22 mouse cellular contexts compared by ENCODE assay signal in genomic region chr7:16808647-16809046, GRCm38 (mm10). TPM values are rescaled to one million over a fixed set of nuclear protein-coding genes. Genes with fewer than 3 reads are reported as not detected.
A peak's percentile ranks its signal among the peaks of the same experiment; 100 is the strongest.
DNase-seq lines count a peak whose midpoint lies in the region; ATAC-seq and TF ChIP-seq lines count a peak whose summit lies in the region.
"Had no signal": no experiment of that assay in that cellular context is flagged by ENCODE, and none has a peak within 500 bp of the region (broad histone marks: within the 10 kb centered on the region; RNA-seq: fewer than 3 reads in every experiment).

No protein-coding gene starts in this region.

- DNase-seq in heart, adult 9 months (ENCODE audit: low spot score in 2 of 2) = peak; percentile 36 to 41
- no peak for DNase-seq in heart, postnatal 25 days (ENCODE audit: low spot score)
- peak; percentile 55 for DNase-seq in kidney, postnatal 10 days
- no peak for DNase-seq in kidney, postnatal 36 days
- DNase-seq in midbrain, embryonic 11.5 days (ENCODE audit: low spot score, missing footprints) = peak; percentile 44
- DNase-seq in stomach, postnatal 0 days (ENCODE audit: low spot score) = peak; percentile 45
- DNase-seq in midbrain, embryonic 14.5 days = no peak
- DNase-seq: adrenal gland, adult 2 months; adrenal gland, postnatal 14 days; cerebellum, adult 11 months; cerebellum, adult 8-10 months; gastrocnemius, postnatal 10 days; gastrocnemius, postnatal 36 days had no signal

- no peak overlapping the region for H3K4me3 ChIP-seq in midbrain, embryonic 11.5 days (ENCODE audit: low read depth, low read length)
- H3K4me3 ChIP-seq in midbrain, embryonic 13.5 days (replicated peaks) = no peak overlapping the region
- no peak overlapping the region for H3K4me3 ChIP-seq in stomach, postnatal 0 days (ENCODE audit: low read depth, low read length)
- H3K4me3 ChIP-seq in midbrain, embryonic 14.5 days (replicated peaks; ENCODE audit: low read depth, low read length) = no peak overlapping the region
- H3K4me3 ChIP-seq: forebrain, embryonic 10.5 days; forebrain, embryonic 13.5 days; heart, embryonic 12.5 days; heart, embryonic 15.5 days; hindbrain, embryonic 12.5 days; hindbrain, embryonic 15.5 days had no signal

- no peak overlapping the region for H3K4me2 ChIP-seq in midbrain, embryonic 11.5 days
- H3K4me2 ChIP-seq in midbrain, embryonic 13.5 days (replicated peaks) = no peak overlapping the region
- H3K4me2 ChIP-seq in stomach, postnatal 0 days (replicated peaks; ENCODE audit: low read depth) = no peak overlapping the region
- no peak overlapping the region for H3K4me2 ChIP-seq in midbrain, embryonic 14.5 days (ENCODE audit: low read length)
- H3K4me2 ChIP-seq: forebrain, embryonic 13.5 days; heart, embryonic 12.5 days; heart, embryonic 15.5 days; hindbrain, embryonic 12.5 days; hindbrain, embryonic 15.5 days had no signal

- TF ChIP-seq EP300 in stomach, postnatal 0 days (optimal IDR thresholded peaks at IDR 0.05) = no peak

- H3K9me3 ChIP-seq in midbrain, embryonic 11.5 days (ENCODE audit: control insufficient read depth, low read length) = no peaks in the 10 kb centered on the region
- H3K9me3 ChIP-seq in midbrain, embryonic 13.5 days = no peaks in the 10 kb centered on the region
- no peaks in the 10 kb centered on the region for H3K9me3 ChIP-seq in stomach, postnatal 0 days (ENCODE audit: control insufficient read depth, low read length)
- no peaks in the 10 kb centered on the region for H3K9me3 ChIP-seq in midbrain, embryonic 14.5 days (ENCODE audit: control insufficient read depth, low read length)
- H3K9me3 ChIP-seq: forebrain, embryonic 10.5 days; forebrain, embryonic 13.5 days; heart, embryonic 12.5 days; heart, embryonic 15.5 days; hindbrain, embryonic 12.5 days; hindbrain, embryonic 15.5 days had no signal

- H3K4me1 ChIP-seq in midbrain, embryonic 11.5 days (ENCODE audit: control insufficient read depth, insufficient read depth, low read length) = peaks cover 12% of the 10 kb centered on the region
- peaks cover 39% of the 10 kb centered on the region for H3K4me1 ChIP-seq in midbrain, embryonic 13.5 days (replicated peaks)
- H3K4me1 ChIP-seq in stomach, postnatal 0 days (replicated peaks; ENCODE audit: control insufficient read depth, insufficient read depth) = no peaks in the 10 kb centered on the region
- peaks cover 15% of the 10 kb centered on the region for H3K4me1 ChIP-seq in midbrain, embryonic 14.5 days (ENCODE audit: control insufficient read depth, insufficient read depth, low read length)

- WGBS in midbrain, embryonic 11.5 days = 90% methylated on average over 9 of the region's 9 CpGs
- 87% methylated on average over 9 of the region's 9 CpGs for WGBS in midbrain, embryonic 13.5 days
- 51% methylated on average over 9 of the region's 9 CpGs for WGBS in stomach, postnatal 0 days
- 91% methylated on average over 9 of the region's 9 CpGs for WGBS in midbrain, embryonic 14.5 days

- H3K27me3 ChIP-seq in midbrain, embryonic 11.5 days (ENCODE audit: control insufficient read depth, insufficient read depth, low read length) = peaks cover 29% of the 10 kb centered on the region
- H3K27me3 ChIP-seq in midbrain, embryonic 13.5 days = peaks cover 35% of the 10 kb centered on the region
- H3K27me3 ChIP-seq in stomach, postnatal 0 days (ENCODE audit: control insufficient read depth, insufficient read depth, low read length) = no peaks in the 10 kb centered on the region
- H3K27me3 ChIP-seq in midbrain, embryonic 14.5 days (ENCODE audit: control insufficient read depth, insufficient read depth, low read length) = peaks cover 7% of the 10 kb centered on the region; the same call in 1 of the 2 replicates
- H3K27me3 ChIP-seq: hindbrain, embryonic 15.5 days had no signal

- H3K36me3 ChIP-seq in midbrain, embryonic 11.5 days (ENCODE audit: control insufficient read depth, insufficient read depth, low read length) = peaks cover 3% of the 10 kb centered on the region; the same call in 1 of the 2 replicates
- peaks cover 25% of the 10 kb centered on the region for H3K36me3 ChIP-seq in midbrain, embryonic 13.5 days
- peaks cover 8% of the 10 kb centered on the region; the same call in 1 of the 2 replicates for H3K36me3 ChIP-seq in stomach, postnatal 0 days (ENCODE audit: control insufficient read depth, insufficient read depth, low read length)
- peaks cover 22% of the 10 kb centered on the region; the same call in 1 of the 2 replicates for H3K36me3 ChIP-seq in midbrain, embryonic 14.5 days (ENCODE audit: control insufficient read depth, insufficient read depth, low read length)
- H3K36me3 ChIP-seq: hindbrain, embryonic 15.5 days had no signal

- H3K27ac ChIP-seq in midbrain, embryonic 11.5 days (ENCODE audit: low read depth, low read length) = no peak overlapping the region
- H3K27ac ChIP-seq in midbrain, embryonic 13.5 days = no peak overlapping the region
- no peak overlapping the region for H3K27ac ChIP-seq in stomach, postnatal 0 days (replicated peaks)
- no peak overlapping the region for H3K27ac ChIP-seq in midbrain, embryonic 14.5 days (replicated peaks; ENCODE audit: low read depth, low read length)
- H3K27ac ChIP-seq: forebrain, embryonic 10.5 days; forebrain, embryonic 13.5 days; heart, embryonic 15.5 days; hindbrain, embryonic 12.5 days; hindbrain, embryonic 15.5 days had no signal

- intact Hi-C loops in heart, postnatal 25 days (cut with DNase I) = loop anchor here (2.0 to 5.0 kb wide), 2 partner anchors 62 to 181 kb away; no protein-coding TSS in a partner anchor

- H3K9ac ChIP-seq in midbrain, embryonic 11.5 days (ENCODE audit: low read length) = no peak overlapping the region
- no peak overlapping the region for H3K9ac ChIP-seq in midbrain, embryonic 13.5 days (replicated peaks)
- H3K9ac ChIP-seq in stomach, postnatal 0 days (ENCODE audit: low read length) = no peak overlapping the region
- no peak overlapping the region for H3K9ac ChIP-seq in midbrain, embryonic 14.5 days (replicated peaks; ENCODE audit: low read length)
- H3K9ac ChIP-seq: forebrain, embryonic 13.5 days; heart, embryonic 12.5 days; heart, embryonic 15.5 days; hindbrain, embryonic 12.5 days; hindbrain, embryonic 15.5 days had no signal

- ATAC-seq in midbrain, embryonic 11.5 days (ENCODE audit: low FRiP score) = no peak
- no peak for ATAC-seq in midbrain, embryonic 13.5 days
- ATAC-seq in stomach, postnatal 0 days (ENCODE audit: low FRiP score, low TSS enrichment) = peak; percentile 53
- no peak for ATAC-seq in midbrain, embryonic 14.5 days (ENCODE audit: low FRiP score, low TSS enrichment)
- ATAC-seq: CD4-positive, CD25-positive, alpha-beta regulatory T cell, adult 4 months; forebrain, embryonic 13.5 days; forebrain, embryonic 16.5 days had no signal

- TF ChIP-seq CTCF in stomach, postnatal 0 days (IDR thresholded peaks at IDR 0.05; ENCODE audit: low read depth) = no peak

RNA-seq across cellular contexts. Expression of gene Strn4, which starts 7.0 kb away (rescaled TPM):
- 10 to 100 TPM; 54.8 to 65.5 TPM for total RNA-seq in heart, postnatal 25 days (2021)
- polyA plus RNA-seq in midbrain, embryonic 11.5 days (2014; fragmentation: Nextera tagmentation; extraction: Ambion mirVana) = 111 and 115 TPM in 2 replicates
- polyA plus RNA-seq in midbrain, embryonic 13.5 days (2015; fragmentation: Nextera tagmentation; extraction: Ambion mirVana) = 184 and 186 TPM in 2 replicates
- 45.1 and 45.2 TPM in 2 replicates for polyA plus RNA-seq in stomach, postnatal 0 days (2015; fragmentation: Nextera tagmentation; extraction: Ambion mirVana)
- polyA plus RNA-seq in midbrain, embryonic 14.5 days (2014; fragmentation: Nextera tagmentation; extraction: Ambion mirVana) = 213 and 219 TPM in 2 replicates

RNA-seq across cellular contexts. Expression of gene Fkrp, which starts 7.9 kb away (rescaled TPM):
- 10 to 100 TPM; 46.2 to 48.0 TPM for total RNA-seq in heart, postnatal 25 days (2021)
- polyA plus RNA-seq in midbrain, embryonic 11.5 days (2014; fragmentation: Nextera tagmentation; extraction: Ambion mirVana) = 24.3 and 25.9 TPM in 2 replicates
- 43.9 and 46.1 TPM in 2 replicates for polyA plus RNA-seq in midbrain, embryonic 13.5 days (2015; fragmentation: Nextera tagmentation; extraction: Ambion mirVana)
- polyA plus RNA-seq in stomach, postnatal 0 days (2015; fragmentation: Nextera tagmentation; extraction: Ambion mirVana) = 14.2 and 14.5 TPM in 2 replicates
- polyA plus RNA-seq in midbrain, embryonic 14.5 days (2014; fragmentation: Nextera tagmentation; extraction: Ambion mirVana) = 38.5 and 48.7 TPM in 2 replicates

RNA-seq across cellular contexts. Expression of gene Slc1a5, which starts 27.5 kb away (rescaled TPM):
- total RNA-seq in heart, postnatal 25 days (2021) = 10 to 100 TPM; 18.5 to 22.8 TPM
- 20.7 and 23.2 TPM in 2 replicates for polyA plus RNA-seq in midbrain, embryonic 11.5 days (2014; fragmentation: Nextera tagmentation; extraction: Ambion mirVana)
- 13.8 and 14.9 TPM in 2 replicates for polyA plus RNA-seq in midbrain, embryonic 13.5 days (2015; fragmentation: Nextera tagmentation; extraction: Ambion mirVana)
- 48.6 and 53.5 TPM in 2 replicates for polyA plus RNA-seq in stomach, postnatal 0 days (2015; fragmentation: Nextera tagmentation; extraction: Ambion mirVana)
- 5.9 and 10.8 TPM in 2 replicates for polyA plus RNA-seq in midbrain, embryonic 14.5 days (2014; fragmentation: Nextera tagmentation; extraction: Ambion mirVana)

RNA-seq across cellular contexts. Expression of gene Prkd2, which starts 34.1 kb away (rescaled TPM):
- 10 to 100 TPM; 18.0 to 22.9 TPM for total RNA-seq in heart, postnatal 25 days (2021)
- 9.2 and 10.3 TPM in 2 replicates for polyA plus RNA-seq in midbrain, embryonic 11.5 days (2014; fragmentation: Nextera tagmentation; extraction: Ambion mirVana)
- polyA plus RNA-seq in midbrain, embryonic 13.5 days (2015; fragmentation: Nextera tagmentation; extraction: Ambion mirVana) = 6.4 and 6.6 TPM in 2 replicates
- polyA plus RNA-seq in stomach, postnatal 0 days (2015; fragmentation: Nextera tagmentation; extraction: Ambion mirVana) = 7.5 and 8.8 TPM in 2 replicates
- 4.4 and 5.7 TPM in 2 replicates for polyA plus RNA-seq in midbrain, embryonic 14.5 days (2014; fragmentation: Nextera tagmentation; extraction: Ambion mirVana)

Comparison
In these comparisons a context has a peak if more than half of its experiments do, and no peak if none do; other contexts are left out.
1. DNase-seq: peak in heart, adult 9 months (2 of 2), kidney, postnatal 10 days (single experiment), midbrain, embryonic 11.5 days (single experiment) and stomach, postnatal 0 days (single experiment); none in heart, postnatal 25 days (single experiment), kidney, postnatal 36 days (0 of 2) and midbrain, embryonic 14.5 days (single experiment).